Mouse (Mus musculus) cerebellum, postnatal 4 days (tissue): ENCODE results near the gene Olfr1018.

Source experiments
- DNase-seq, 2 experiments: peaks; one replicate each; pipeline ENCODE4 v3.0.0; 2022; ENCODE audit warnings: low spot score in 2 of 2, mixed read lengths in 1 of 2

Olfr1018 gene

GRCm38 (mm10) chr2:85818179-85818578 is at the start of gene Olfr1018:
Olfr1018 (plus strand) TSS chr2:85818479.
- no peak for DNase-seq

- no peak for DNase-seq
Observed at GRCm38 (mm10) chr2:85772413-85772812, 45.9 kb upstream of the Olfr1018 start, which contains the start of gene Olfr1014. Olfr1014 (plus strand) TSS chr2:85772713.

GRCm38 (mm10) chr2:85781717-85782116 is 36.6 kb upstream of the Olfr1018 start, which contains the start of gene Olfr1015:
Olfr1015 (plus strand) TSS chr2:85782017.
- DNase-seq: no peak

GRCm38 (mm10) chr2:85792331-85792730 is 25.9 kb upstream of the Olfr1018 start:
- no peak for DNase-seq

- DNase-seq: no peak
Observed at GRCm38 (mm10) chr2:85802444-85802843, 15.8 kb upstream of the Olfr1018 start, which contains the start of gene Olfr1016. Olfr1016 (minus strand) TSS chr2:85802544.

- DNase-seq: no peak
Observed at GRCm38 (mm10) chr2:85804501-85804900, 13.8 kb upstream of the Olfr1018 start.

GRCm38 (mm10) chr2:85845383-85845782 is 27.1 kb downstream of the Olfr1018 start, which contains the start of gene Olfr1019:
Olfr1019 (minus strand) TSS chr2:85845483.
- DNase-seq: no peak

GRCm38 (mm10) chr2:85846730-85847129 is 28.5 kb downstream of the Olfr1018 start, which contains the start of gene Olfr1020:
Olfr1020 (plus strand) TSS chr2:85847030.
- DNase-seq: no peak

- DNase-seq: no peak
Observed at GRCm38 (mm10) chr2:85868294-85868693, 50.0 kb downstream of the Olfr1018 start, which contains the start of gene Olfr1022. Olfr1022 (plus strand) TSS chr2:85868594.
